Mouse (Mus musculus) spleen, postnatal 4 days (tissue): ENCODE data around the gene Unc13b.

Source experiments
- DNase-seq, 2 experiments: peaks; one replicate each; pipeline ENCODE4 v3.0.0; 2022; ENCODE audit warnings: low spot score in 2 of 2

Unc13b gene

DNA sequence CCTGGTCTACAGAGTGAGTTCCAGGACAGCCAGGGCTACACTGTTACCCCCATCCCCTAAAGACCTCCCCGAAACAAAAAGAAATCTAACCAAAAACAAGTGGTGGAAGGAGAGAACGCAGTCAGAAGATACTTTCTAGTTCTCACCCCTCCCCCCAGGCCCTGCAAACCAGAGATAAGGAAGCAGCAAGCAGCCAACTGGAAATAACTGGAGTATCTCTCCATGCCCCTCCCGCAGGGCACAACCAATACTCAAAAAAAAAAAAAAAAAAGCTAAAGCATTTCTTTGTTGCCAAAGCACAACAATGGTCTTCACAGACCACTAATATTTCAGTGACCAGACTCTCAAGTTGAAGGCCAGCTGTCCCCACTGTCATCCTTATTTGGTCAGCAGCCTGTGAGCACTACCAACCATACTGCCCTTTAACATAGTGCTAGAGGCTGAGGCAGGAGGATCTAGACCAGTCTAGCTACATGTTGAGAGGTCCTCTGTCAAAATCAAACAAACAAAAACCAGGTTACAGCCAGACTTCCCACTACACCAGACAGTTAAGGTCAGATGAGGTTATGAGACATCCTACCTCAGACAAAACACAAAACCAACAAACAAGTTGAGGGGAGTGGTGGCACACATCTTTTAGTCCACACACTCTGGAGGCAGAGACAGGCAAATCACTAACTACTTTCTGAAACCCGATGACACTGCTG lies 20.7 kb upstream of the Unc13b start:
- peak; percentile 81 to 86 for DNase-seq

DNA sequence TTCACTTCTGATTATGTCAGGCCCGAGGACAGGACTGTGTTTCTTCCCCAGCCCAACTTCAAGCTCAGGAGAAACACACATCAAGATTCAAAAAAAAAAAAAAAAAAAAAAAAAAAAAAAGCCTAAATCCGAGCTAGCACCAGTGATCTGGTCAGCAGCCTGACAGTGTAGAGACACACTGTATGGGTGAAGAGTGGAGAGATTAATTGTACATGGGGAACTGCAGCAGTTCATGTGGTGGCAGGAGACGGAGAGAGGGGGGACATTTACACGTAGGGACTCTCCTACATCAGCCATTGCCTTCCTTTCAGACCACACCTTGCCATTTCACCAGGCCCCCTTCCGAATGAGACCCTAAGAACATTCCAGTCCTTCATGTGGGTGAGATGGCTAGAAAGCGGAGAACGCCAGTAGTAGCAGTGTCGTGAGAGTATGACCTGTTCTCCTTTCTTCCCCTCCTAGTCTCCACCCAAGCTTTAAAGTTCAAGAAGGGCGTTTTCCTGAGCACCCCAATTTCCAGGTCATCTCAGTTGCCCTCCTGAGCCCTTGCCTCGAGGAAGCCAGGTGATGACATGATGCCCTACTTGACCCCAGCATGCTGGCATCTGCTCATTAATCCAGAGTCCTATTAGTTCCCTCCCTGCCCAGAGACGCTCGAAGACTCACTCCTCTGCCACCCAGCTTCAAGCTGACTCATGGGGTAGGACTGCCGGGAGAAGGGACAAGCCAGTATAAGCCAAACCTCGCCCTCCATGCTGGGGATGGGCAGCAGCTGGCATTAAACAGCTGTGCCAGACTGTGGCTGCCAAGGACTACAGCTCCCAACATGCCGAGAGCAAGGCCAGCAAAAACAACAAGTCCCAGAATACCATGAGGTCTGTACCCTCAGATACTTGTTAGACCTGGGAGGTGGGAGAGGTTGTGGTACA lies 19.9 kb upstream of the Unc13b start:
- DNase-seq: peak; percentile 61 to 78

DNA sequence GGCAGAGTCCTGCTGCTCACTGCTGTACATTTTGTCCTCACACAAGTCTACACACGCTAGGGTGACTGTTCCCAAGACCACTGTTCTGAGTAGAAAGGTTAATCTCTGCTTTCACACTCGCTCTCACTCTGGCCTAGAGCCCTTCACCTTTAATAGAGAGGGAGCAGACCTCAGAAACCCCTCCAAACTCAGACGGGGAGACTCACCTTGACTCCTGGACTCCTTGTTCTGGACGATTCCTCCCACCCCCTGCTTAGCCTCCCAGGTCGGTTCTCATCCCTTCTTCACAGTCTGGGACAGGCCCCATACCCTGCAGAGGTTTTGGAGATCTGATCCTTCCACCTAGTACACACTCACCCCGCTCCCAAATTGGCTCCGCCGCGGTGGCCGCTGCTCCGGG lies 19.1 kb upstream of the Unc13b start:
- DNase-seq: no peak

DNA sequence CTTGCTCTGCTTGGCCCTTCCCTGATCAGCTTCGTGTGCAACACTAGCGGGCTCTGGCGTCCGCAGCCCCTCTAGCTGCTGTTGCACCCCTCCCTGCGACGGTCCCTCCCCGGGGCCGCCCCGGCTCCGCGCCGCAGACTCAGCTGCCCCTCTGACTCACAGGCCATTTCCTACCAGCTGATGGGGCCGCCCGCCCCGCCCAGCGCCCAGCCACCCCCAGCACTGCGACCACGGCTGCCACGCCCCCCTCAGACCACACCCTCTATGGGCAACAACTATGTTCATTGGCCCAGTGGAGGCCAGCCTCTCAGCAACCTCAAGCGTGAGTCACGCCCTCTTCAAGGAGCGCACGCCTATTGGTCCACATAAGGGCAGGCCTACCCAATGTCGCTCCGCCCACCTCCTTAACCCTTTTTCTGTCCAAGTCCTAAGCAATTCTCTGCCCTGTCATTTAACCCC lies 18.6 kb upstream of the Unc13b start:
- DNase-seq: peak; percentile 97

DNA sequence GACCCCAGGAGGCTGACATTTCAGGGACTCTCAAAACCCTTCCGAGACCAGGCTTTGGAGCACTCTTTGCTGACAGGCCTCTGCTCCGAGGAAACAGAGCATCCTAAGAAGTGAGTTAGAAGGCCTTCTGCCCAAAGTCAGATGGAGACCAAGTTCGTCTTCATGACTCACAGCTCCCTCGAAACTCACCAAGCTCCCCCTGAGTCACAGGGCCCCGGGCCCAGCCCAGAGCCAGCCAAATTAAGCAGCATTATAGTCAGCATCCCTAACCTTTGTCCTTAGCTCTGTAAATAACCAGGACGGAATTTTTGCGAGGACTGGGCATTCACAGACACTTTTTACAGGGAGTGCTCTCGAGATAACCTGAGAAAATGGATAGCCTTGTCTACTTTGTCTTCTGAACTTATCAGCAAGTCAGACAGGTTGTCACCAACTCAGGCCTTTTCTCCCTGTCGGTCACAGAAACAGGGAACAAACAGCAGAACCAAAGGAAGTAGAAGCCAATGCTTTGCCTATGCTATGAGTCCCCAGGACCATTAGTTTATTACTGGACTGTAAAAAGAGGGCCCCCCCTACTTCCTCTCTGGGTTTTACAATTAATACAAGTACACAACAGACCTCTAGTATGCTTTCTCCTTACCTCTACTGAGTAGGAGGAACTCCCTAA lies 17.7 kb upstream of the Unc13b start:
- DNase-seq: no peak

DNA sequence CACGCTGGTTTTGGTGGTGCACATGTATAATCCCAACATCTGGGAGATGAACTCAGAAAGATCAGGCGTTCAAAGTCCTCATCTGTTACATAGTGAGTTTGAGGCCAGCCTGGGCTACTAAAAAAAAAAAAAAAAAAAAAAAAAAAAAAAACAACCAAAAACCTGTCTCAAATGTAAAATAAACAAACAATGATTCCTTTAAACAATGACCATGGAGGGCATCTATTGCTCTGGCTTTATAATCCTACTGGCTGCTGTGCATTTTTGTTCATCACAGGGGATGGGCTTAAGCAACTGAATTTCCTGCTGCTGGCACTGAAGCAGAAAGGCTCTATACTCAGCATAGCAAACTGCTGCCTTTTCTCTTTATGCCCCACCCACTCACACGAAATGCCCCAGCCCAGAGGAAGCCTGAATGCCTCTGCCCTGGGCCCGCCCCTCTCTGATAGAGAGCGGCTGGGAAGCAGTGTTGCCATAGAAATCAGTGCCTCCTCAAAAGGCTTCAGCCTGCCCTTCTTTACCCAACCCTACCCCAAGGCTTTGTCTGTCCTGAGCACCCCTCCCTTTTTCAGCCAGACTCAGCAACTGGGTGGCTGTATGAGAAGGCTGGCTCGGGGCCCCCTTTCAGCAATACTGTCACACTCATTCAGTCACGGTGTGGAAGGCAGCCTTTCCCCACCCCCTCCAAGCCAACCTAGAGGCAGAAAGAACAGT lies 15.0 kb upstream of the Unc13b start:
- peak; percentile 73 to 74 for DNase-seq

DNA sequence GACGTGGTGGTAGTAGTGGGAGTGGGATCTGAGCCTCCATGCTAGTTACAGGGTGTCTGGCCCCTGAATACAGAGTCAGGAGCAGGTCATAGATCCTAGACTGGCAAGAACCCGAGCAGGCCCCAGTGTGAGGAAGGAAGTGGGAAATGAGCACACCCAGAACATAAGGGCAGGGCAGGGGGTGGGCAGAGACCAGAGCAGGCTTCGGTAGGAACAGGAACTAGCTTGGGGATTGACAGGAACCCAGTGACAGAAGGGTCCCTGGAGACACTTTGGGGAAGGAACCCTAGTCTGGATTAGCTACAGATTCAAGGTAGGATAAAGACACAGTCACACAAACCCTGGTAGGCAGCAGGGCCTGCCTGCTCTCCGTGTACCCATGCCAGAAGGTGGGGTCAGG lies 14.1 kb upstream of the Unc13b start:
- peak in 1 of 2 experiments; percentile 67 for DNase-seq

DNA sequence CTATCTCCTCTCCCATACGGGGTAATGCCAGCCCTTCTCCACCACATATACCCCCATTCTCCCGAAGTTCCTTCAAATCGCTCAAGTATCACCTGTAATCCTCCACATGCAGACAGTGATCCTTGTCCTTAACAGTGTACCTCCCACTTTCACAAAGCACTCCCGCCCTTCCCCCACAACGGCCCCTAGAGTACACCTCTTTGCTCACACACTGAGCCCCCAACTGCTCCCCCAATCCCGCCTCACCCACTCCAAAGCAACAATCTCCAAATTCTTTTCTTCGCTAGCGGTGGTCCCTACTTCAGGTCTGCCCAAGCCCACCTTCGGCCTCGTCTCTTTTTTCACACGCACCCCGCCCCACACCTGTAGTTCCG lies 13.5 kb upstream of the Unc13b start:
- DNase-seq: no peak

DNA sequence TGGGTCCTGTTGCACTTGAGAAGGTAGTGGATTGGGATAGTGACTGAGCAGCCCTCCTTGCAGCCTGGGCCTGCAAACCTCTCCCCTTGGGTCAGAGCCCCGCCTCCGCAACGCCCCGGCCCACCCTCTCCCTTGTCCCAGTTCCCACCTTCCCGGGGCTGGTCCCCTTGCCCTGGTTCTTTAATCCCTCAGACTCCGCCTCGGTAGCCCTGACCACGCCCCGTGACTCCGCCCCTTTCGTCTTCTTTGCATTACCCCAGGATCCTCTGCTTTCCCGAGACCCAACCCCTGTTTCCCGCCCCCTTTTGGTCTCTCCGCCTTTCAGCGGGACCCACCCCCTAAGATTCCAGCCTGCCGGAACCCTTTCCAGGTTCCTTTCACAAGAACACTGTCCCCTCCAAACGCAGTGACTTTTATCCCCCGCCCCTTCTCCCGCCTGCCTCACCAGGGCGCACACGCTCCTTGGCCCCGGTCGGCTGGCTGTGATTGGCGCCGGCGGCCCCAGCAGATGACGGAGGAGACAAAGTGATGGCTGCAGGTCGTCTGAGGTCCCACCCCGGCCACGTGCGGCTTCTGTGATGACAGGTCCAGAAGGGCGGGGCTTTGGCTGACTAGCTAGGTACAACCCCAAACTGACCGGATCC lies 13.0 kb upstream of the Unc13b start, which contains the start of gene Fam214b:
Gene Fam214b, minus strand, starts transcription at position 562 of the 644 bp plus-strand sequence.
- peak; percentile 93 to 94 for DNase-seq

DNA sequence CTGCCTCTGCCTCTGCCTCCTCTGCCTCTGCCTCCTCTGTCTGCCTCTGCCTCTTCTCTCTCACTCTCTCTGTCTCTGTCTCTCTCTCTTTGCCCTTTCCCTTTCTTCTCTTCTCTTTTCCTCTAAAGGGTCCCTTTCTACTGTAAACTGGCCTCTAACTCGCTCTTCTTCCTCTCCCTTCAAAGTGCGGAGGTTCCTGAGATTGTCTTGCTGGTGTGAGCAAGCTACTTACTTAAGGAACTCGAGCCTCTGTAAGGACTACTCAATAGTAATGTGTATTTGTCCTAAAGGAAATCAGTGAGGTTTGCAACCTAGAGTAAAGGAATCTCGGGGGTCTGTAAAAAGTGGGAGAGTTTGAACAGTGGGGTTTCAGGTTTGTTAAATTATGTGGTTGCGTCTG lies 12.1 kb upstream of the Unc13b start:
- DNase-seq: no peak

DNA sequence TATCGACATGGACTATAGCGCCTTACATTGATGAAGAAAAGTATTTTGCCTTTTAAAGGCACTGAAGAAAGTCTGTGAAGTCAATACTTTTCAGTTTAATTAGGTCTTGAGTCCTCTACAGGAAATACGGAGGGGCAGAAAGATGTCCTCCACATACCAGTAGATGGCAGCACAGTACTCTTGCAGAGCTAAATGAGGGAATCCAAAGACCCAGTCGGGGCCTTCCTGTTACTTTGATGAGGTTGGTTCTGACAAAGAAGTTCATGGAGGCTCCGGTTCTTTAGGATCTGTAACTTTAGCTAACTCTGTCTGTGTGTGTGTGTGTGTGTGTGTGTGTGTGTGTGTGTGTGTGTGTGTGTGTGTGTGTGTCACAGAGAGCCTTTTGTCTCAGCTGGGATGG lies 11.5 kb upstream of the Unc13b start:
- peak; percentile 71 to 74 for DNase-seq

DNA sequence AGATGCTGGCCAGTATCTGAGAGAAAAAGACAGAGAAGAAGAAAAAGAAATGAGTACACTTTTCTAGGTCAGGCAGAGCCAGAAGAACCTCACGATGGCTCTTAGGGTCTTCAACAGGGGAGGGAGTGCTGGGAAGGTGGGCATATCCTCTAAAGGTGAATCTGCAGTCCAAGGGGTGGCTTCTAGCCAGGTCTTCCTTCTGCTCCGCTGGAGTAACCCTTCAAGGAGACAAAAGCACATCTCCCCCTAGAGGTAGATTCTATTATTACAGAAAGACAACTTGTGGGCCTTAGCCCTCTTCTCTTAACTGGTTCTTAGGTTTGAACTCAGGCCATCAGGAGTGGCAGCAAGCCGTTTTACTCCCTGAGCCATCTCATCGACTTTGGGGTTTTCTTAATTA lies 6.1 kb upstream of the Unc13b start:
- no peak for DNase-seq

DNA sequence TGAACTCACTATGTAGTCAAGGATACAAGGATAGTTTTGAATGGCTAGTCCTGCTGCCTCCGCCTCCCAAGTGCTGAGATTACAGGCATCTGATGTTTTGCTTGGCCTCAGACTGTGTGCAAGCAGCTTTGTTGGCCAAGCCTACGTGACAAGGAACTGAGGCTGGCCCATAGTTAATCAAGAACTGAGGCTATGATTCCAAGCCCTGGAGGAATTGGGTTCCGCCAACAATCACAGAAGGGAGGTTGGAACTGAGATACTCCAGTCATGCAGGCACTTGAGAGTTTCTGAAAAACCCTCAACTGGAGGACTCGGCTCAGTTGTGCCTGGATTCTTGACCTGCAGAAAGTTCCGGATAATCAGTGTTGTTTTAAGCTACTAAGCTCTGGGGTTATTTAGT lies 1.1 kb upstream of the Unc13b start:
- no peak for DNase-seq

DNA sequence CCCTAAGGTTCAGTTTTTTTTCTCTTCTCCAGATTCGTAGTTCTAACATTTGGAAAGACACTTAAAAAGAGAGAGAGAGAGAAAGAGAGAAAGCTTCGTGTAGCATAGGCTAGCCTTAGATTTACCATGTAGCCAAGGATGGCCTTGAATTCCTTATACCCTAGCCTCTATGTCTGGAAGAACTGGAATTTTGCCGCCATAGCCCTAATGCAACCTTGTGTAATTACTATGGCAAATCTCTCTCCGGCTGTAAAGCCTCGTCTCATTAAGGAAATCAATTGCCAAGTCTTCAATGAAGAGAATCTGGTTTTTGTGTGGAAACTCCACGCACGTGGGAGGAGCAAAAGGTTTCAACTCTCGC lies 381 bp upstream of the Unc13b start:
- no peak for DNase-seq

DNA sequence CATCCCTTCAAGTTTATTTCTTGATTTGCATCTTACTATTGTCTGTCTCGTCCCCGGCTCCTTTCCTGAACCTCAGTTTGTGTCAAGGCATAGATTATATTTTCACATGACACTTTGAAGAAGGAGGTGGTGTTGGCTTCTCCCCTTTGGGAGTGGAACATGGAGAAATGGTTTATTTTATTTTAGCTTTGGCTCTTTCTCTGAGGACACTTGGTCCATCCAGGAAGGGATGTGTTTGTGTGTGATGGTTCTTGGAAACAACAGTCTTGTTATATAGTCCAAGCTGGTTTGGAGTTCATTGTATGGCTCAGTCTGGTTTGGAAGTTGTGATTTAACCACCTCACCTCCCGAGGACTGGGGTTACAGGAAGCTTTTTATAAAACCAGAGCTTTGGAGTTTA lies 944 bp downstream of the Unc13b start:
- no peak for DNase-seq

DNA sequence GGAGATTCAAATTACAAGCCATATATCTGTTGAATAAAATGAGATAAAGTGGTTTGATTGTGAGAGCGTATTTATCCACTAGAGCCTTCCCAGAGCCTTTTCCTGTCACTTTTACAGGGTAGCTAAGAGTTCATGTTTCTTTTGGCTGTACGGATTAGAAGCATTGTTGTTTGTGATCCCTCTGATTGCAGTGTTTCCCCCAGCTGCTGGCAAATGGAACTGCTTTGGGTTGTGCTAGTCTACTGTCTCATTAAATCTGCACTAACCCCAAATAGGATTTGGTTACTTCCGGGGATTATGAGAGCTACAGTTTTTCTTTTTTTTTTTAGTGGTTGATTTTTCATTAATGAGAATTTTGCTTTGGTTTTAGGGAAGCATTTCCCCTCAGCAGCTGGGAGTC lies 1.5 kb downstream of the Unc13b start:
- DNase-seq: no peak

DNA sequence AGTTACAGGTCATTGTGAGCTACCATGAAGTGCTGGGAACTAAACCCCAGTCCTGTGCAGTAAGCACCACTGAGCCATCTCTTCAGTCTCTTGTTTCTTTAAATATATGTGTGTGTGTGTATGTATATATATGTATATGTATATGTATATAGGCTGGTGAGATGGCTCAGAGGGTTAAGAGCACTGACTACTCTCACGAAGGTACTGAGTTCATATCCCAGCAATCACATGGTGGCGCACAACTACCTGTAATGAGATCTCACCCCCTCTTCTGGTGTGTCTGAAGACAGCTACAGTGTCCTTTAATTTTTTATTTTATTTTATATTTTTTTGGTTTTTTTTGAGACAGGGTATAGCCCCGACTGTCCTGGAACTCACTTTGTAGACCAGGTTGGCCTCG lies 6.7 kb downstream of the Unc13b start:
- DNase-seq: no peak

DNA sequence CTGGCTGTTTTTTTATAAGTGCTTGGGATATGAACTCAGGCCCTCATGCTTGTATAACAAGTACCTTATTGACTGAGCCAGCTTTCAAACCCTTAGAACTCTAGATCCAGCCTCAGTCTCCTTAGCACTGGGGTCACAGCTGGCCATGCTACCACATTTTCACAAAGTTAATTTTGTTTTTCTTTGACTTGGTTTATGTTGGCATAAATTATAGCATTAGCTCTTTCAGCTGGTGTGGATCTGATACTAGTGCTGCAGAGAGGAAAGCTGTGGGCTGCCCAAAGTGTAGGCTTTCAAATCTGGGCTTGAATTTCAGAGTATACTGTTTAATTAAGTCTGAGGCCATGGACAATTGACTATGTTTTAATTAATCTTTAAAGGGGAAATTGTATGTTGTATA lies 16.2 kb downstream of the Unc13b start:
- no peak for DNase-seq

DNA sequence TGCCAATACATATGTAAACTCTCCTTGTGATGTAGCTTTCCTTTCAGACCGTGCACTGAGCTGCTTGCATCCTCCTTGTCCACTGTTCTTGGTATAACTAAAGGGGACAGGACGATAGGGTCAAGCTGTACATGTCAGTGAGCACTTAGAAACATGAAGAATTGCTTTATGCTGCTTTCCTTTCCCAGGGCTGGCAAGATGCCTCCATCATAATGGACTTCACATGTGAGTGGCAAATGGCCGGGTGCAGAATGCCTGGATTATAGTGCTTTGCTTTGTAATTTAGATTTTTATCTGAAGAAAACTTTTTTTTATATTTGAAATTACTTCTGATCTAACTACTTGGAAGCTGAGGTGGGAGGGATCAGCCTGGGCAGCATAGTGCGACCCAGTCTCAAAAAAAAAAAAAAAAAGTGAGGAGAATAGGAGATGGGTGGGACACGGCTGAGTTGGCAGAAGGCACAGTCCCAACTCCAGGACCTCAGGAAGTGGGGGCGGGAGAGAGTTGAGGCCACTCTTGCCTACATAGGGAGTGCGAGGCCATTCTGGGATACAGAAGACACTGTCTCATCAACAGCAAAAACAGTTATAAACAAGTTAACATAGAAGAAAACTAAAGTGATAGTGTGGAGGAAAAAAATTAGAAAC lies 19.4 kb downstream of the Unc13b start:
- DNase-seq: no peak

DNA sequence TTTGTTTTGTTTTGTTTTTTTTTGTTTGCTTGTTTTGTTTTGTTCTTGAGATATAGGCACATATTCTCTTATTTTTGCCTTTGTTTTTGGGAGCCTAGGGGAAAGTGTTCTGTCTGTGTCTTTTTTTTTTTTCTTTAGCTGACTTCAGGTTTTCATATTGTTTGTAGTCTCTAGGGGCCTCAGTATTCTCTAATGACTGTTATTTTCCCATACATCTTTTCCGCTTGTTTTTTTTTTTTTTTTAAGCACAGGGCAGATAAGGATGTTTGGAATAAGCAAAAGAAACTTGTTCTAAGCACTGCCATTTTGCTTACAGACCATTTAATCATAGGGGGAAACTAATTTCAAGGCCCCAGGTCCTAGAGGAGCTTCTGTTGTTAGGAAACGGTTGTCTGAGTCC lies 23.7 kb downstream of the Unc13b start:
- no peak for DNase-seq

DNA sequence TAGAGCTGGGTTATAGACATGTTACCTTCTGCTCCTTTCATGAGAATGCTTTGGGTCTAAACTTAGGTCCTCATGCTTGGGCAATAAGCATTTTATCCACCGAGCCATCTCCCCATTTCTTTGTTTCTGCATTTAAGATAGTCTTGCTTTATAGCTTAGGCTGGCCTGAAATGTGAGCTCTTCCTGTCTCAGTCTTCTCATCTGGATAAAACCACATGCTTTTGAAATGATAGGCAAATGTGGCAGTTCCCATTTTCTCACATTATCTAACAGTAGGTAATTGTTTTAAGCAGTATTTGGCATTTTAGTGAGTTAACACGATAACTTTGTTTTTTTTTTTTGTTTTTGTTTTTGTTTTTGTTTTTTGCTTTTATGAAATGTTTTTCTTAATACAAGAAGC lies 31.2 kb downstream of the Unc13b start:
- no peak for DNase-seq
